Mouse (Mus musculus) CH12F3 (cell line): ENCODE measurements around the gene C730034F03Rik.

Experiments used
- in situ Hi-C: fragments of 300-500 bp; cut with MboI; formaldehyde crosslinking; loops from 2 replicates; pipeline ENCODE4 v1.14.3; 2020; ENCODE audit warnings: low sequenced_read_pairs

C730034F03Rik gene

GRCm38 (mm10) chr15:89474596-89475292 lies 45.4 kb downstream of the C730034F03Rik start:
- in situ Hi-C loops, result no loop called here

- in situ Hi-C loops, result no loop called here
Observed at GRCm38 (mm10) chr15:89475293-89475600, 45.9 kb downstream of the C730034F03Rik start.

GRCm38 (mm10) chr15:89475611-89476474 lies 46.5 kb downstream of the C730034F03Rik start:
- in situ Hi-C loops, result no loop called here

GRCm38 (mm10) chr15:89476475-89476815 lies 47.1 kb downstream of the C730034F03Rik start:
- in situ Hi-C loops, result no loop called here

GRCm38 (mm10) chr15:89477091-89477491 lies 47.7 kb downstream of the C730034F03Rik start, which contains the start of gene Arsa:
Gene Arsa (minus strand): TSS chr15:89477425.
- in situ Hi-C loops, result no loop called here

GRCm38 (mm10) chr15:89477806-89478205 lies 48.4 kb downstream of the C730034F03Rik start:
- in situ Hi-C loops, result no loop called here

- in situ Hi-C loops, result no loop called here
Observed at GRCm38 (mm10) chr15:89478622-89479021, 49.2 kb downstream of the C730034F03Rik start.
